Mouse (Mus musculus) heart, adult 18-20 months (tissue): ENCODE results near the gene Dll4. TPM values are rescaled to one million over a fixed set of nuclear protein-coding genes. Genes with fewer than 3 reads are reported as not detected.

Experiments used
- total RNA-seq, 2 experiments: library from RNA; stranded (reverse); gene quantifications; 2 replicates each; pipeline ENCODE4 v1.2.3; 2021

Gene Dll4
- total RNA-seq, 2 experiments from 2014 or later = 13.3 to 19.6 TPM

Other genes with a start within 250 kb of the Dll4 start
- under 1 TPM; 0.60 to 0.64 TPM for gene Rad51, start 213.0 kb upstream of the Dll4 start, total RNA-seq
- gene Rmdn3, start 168.8 kb upstream of the Dll4 start, total RNA-seq = 10 to 100 TPM; 19.4 to 20.4 TPM
- 10 to 100 TPM; 13.1 to 14.1 TPM for gene Gchfr, start 158.0 kb upstream of the Dll4 start, total RNA-seq
- not detected for gene Gm14137, start 151.3 kb upstream of the Dll4 start, total RNA-seq
- 10 to 100 TPM; 13.6 to 15.0 TPM for gene Zfyve19, start 117.2 kb upstream of the Dll4 start, total RNA-seq
- gene Dnajc17, start 117.0 kb upstream of the Dll4 start, total RNA-seq = 1 to 10 TPM; 7.3 to 7.6 TPM
- not detected for gene Ppp1r14d, start 95.9 kb upstream of the Dll4 start, total RNA-seq
- under 1 TPM in 1 of 2 experiments, not detected in 1; 0.41 TPM for gene Spint1, start 88.4 kb upstream of the Dll4 start, total RNA-seq
- gene Rhov, start 54.5 kb upstream of the Dll4 start, total RNA-seq = not detected
- gene Vps18, start 37.0 kb upstream of the Dll4 start, total RNA-seq = 10 to 100 TPM; 13.2 to 13.5 TPM
- 1 to 10 TPM; 4.0 to 7.0 TPM for gene Chac1, start 25.4 kb downstream of the Dll4 start, total RNA-seq
- gene Ino80, start 151.9 kb downstream of the Dll4 start, total RNA-seq = 10 to 100 TPM in 1 of 2 experiments, 1 to 10 TPM in 1; 9.9 to 10.7 TPM
- gene Exd1, start 221.8 kb downstream of the Dll4 start, total RNA-seq = under 1 TPM; 0.25 to 0.44 TPM
- gene Chp1, start 221.9 kb downstream of the Dll4 start, total RNA-seq = 10 to 100 TPM; 81.5 to 91.6 TPM